Mouse (Mus musculus): ENCODE measurements around the gene Il23a.
A peak's percentile ranks its signal among the peaks of the same experiment; 100 is the strongest.
"Not testable (repeated sequence)": the region's sequence is repeated elsewhere in the genome, so short reads cannot be mapped to it uniquely, and the experiment has no call there.

Gene Il23a

GRCm38 (mm10) chr10:128309654-128310053 lies 11.1 kb upstream of the Il23a start:
- no peak for DNase-seq (ENCODE audit: low spot score)

DNA sequence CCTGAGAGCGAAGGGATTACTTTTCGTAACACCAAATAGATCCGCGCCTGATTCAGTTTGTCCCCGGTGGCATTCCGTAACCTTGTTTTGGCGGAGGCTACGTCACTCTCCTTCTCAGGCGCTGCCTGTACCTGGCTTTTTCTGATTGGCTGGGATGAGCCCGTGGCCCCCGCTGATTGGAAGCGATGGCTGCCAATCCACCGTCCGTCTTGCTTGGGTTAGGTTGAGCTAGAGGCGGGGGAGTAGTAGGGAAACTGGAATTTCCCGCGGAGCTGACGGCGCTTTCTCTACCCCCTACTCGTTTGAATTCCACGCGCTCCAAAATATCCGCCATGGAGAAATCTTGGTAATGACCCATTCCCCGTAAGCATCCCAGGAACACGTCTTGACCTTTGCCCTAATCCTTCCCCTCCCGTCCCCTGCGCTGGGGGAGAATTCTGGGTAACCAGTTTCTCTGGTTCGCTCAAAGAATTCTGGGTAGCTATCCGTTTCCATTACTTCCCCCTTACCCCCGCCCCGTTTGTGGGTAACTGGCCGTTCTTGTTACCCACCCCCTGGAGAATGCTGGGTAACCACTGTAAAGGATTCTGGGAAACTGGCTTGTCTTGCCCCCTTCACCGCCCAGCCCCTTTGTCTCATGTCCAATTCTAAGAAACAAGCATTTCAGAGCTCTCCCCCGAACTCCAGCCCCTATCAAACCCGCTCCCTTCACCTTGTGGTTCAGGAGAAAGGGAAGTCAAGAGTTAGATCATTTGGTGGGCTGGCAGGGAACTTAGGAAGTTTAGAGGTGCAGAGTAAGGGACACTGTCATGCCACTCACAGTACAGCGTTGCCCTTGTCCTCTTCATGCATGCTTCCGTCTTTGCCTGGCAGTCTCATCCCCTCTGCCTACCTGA lies 4.8 kb upstream of the Il23a start, which contains the start of gene Pan2:
Gene Pan2, plus strand, starts transcription at position 210 of the 896 bp plus-strand sequence.
- DNase-seq (ENCODE audit: low spot score), result peak; percentile 99

- no peak for DNase-seq (ENCODE audit: low spot score)
Observed at GRCm38 (mm10) chr10:128302785-128303125, 4.2 kb upstream of the Il23a start.

DNA sequence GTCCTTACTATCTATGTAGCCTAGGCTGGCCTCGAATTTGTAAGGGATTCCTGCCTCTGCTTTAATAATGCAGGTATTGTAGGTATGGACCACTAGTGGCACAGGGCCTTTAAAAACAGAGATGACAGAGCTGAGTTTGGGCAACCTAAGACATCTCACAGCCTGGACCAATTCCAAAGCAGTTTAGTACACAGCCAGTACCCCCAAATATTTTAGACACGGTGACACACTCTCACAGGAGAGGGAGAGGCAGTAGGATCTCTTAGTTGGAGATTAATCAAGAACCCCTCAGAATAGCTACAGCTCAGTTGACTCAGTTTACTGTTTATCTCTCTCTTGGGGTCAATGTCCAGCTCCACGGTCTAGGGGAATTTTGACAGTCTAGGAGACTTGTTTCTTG lies 3.8 kb upstream of the Il23a start:
- no peak for DNase-seq (ENCODE audit: low spot score)

DNA sequence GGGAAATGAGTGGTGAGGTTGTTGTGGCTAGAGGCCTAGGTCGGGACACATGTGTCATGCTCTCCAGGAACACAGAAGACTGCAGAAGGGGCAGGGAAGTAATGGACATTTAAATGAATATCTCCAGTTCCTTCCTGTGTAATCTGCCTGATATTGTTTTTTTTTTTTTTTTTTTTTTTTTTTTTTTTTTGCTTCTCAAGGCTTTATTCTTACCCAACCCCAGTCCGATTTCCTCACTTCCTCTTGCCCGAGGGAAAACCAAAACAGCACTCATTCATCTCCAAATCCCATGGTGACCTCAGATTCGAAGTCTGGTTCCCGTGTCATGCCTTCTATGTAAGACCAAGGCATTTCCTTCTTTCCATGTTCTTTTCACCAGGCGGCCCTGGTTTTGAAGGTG lies 309 bp downstream of the Il23a start:
- DNase-seq (ENCODE audit: low spot score), result peak; percentile 81

- peak; percentile 28 for DNase-seq (ENCODE audit: low spot score)
Observed at GRCm38 (mm10) chr10:128297622-128298021, 930 bp downstream of the Il23a start.

DNA sequence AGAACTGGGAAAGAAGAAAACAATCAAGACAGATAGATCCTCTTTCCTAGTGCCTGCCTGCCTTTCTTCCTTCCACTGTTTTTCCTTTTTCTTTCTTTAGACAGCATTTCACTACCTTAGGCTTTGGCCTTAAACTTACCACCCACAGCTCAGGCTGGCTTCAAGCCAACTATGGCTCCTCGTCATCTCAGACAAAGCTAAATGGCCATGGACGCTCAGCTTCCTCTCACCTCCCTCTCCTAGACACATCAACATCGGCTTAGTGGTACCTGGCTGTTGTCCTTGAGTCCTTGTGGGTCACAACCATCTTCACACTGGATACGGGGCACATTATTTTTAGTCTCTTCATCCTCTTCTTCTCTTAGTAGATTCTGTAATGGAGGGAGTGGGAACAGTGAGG lies 1.3 kb downstream of the Il23a start:
- no peak for DNase-seq (ENCODE audit: low spot score)

GRCm38 (mm10) chr10:128296370-128297090 lies 2.0 kb downstream of the Il23a start:
- no peak for DNase-seq (ENCODE audit: low spot score)

DNA sequence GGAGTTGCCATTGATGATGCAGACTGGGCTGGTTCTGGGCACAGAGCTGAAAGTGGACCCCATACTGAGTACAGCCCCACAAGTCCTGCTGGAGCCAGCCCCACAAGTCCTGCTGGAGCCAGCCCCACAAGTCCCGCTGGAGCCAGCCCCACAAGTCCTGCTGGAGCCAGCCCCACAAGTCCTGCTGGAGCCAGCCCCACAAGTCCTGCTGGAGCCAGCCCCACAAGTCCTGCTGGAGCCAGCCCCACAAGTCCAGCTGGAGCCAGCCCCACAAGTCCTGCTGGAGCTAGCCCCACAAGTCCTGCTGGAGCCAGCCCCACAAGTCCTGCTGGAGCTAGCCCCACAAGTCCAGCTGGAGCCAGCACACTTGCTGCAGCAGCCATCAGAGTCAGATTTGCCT lies 8.0 kb downstream of the Il23a start:
- not testable (repeated sequence) for DNase-seq (ENCODE audit: low spot score)

GRCm38 (mm10) chr10:128283604-128284579 lies 14.7 kb downstream of the Il23a start:
- DNase-seq (ENCODE audit: low spot score), result peak; percentile 77

DNA sequence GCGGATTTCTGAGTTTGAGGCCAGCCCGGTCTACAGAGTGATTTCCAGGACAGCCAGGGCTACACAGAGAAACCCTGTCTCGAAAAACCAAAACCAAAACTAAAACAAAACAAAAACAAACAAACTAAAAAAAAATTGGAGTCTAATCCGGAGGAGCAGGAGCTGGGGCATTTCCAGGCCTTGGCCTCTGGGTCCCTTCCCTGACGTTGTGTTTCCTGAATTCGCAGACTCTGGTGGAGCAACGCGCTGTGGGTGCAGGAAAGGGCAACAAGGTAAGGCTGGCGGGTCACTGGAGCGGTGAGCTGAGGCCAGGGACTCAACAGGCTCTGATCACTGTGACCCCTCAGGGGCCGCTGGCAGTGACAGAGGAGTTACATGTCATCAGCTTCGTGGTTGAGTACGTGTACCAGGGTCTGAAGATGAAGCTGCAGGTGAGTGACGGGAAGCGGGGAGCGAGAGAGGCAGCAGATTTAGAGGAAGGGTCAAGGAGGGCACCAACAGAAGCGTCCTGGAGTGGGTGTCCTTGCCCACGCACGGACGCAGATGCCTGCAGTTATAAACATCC lies 15.6 kb downstream of the Il23a start:
- no peak for DNase-seq (ENCODE audit: low spot score)

- no peak for DNase-seq (ENCODE audit: low spot score)
Observed at GRCm38 (mm10) chr10:128281682-128282081, 16.9 kb downstream of the Il23a start.

DNA sequence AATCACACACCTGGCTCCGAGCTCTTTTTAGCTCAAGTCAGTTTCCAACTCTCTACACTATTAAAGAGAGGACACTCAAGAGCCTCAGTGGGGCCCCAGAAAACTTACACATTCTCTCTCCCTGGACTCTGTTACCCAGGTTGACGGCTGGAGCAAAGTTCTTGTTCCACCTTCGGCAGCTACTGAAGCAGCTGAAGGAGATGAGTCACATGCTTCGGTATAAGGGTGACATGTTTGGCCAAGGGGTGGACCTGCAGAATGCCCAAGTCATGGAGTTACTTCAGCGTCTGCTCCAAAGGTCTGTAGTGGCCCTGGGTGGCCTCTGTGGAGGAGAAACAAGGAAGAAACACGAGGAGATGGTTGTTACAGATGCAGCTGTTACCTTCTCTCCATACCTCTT lies 17.6 kb downstream of the Il23a start:
- no peak for DNase-seq (ENCODE audit: low spot score)

DNA sequence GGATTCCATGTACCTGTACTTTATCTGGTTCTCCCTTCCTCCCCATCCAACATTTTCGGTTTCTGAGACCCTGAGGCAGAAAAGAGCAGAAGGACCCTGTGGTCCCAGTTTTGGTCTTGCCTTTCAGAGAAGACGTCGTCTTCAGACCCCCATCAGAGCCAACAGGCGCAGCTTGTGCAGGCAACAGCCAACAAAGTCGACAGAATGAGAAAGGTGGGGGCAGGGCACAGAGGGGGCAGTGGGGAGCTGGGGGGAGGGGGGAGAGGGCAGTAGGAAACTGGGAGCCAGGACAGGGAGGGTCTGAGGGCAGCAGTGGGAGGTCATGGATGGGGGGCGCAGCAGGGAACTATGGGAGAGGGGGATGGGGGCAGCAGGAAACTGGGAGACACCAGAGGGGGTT lies 20.4 kb downstream of the Il23a start:
- DNase-seq (ENCODE audit: low spot score), result no peak

- not testable (repeated sequence) for DNase-seq (ENCODE audit: low spot score)
Observed at GRCm38 (mm10) chr10:128275374-128275773, 23.2 kb downstream of the Il23a start.

- DNase-seq (ENCODE audit: low spot score), result not testable (repeated sequence)
Observed at GRCm38 (mm10) chr10:128272819-128273439, 25.6 kb downstream of the Il23a start.

DNA sequence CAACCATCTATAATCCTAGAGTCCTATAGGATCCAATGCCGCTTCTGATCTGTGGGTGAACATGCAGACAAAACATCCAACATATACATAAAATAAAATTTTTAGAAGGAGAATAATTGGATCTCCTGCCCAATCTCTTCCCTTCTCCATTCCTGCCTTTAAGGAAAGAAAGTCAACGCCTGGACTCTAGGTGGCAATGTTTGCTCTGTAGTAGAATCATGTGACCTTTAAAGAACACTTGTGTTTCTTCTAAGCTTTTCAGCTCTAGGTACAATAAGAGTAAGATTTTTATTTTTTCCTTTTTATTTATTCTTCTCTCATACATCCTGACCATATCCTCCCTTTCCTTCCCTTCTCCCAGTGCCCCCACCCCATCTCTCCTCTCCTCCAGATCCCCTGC lies 26.7 kb downstream of the Il23a start:
- DNase-seq (ENCODE audit: low spot score), result peak; percentile 41

GRCm38 (mm10) chr10:128270866-128271265 lies 27.7 kb downstream of the Il23a start:
- no peak for DNase-seq (ENCODE audit: low spot score)

GRCm38 (mm10) chr10:128270287-128270841 lies 28.2 kb downstream of the Il23a start, which contains the start of gene Stat2:
Stat2 (plus strand) TSS chr10:128270559.
- DNase-seq (ENCODE audit: low spot score), result peak; percentile 98

- no peak for DNase-seq (ENCODE audit: low spot score)
Observed at GRCm38 (mm10) chr10:128269206-128269910, 29.2 kb downstream of the Il23a start.

Data from adipocyte (in vitro differentiated cells).